Mouse (Mus musculus): ENCODE results near the gene Sc5d. TPM values are rescaled to one million over a fixed set of nuclear protein-coding genes. Genes with fewer than 3 reads are reported as not detected.

The Sc5d gene
- polyA plus RNA-seq, 1 experiment from 2014 or later, result 33.2 TPM

DNA sequence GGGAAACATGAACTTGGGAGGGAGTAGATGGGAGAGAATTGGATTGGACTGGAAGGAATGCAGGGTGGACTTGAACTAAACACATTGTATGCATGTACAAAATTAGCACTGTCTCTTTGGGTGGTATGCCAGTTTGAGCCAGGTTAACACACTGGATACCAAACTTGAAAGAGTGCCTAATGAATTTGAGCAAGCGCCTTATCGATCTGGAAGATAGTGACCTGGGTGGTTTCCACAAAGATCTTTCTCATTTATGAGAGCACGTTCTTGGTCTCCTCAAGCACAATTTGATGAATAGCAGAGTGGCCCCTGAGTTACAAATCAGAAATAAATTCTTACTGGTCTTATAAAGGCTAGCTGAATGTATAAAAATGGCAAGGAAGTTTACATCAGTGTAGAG is 6.6 kb upstream of the Sc5d start:
- no peaks in the 10 kb centered on the region for H3K9me3 ChIP-seq (ENCODE audit: control insufficient read depth, low read length)
- no peaks in the 10 kb centered on the region for H3K4me1 ChIP-seq (replicated peaks; ENCODE audit: control insufficient read depth, insufficient read depth, low read length)
- no peak for ATAC-seq (ENCODE audit: low read depth)
- H3K9ac ChIP-seq (ENCODE audit: low read length), result no peak overlapping the region
- H3K4me2 ChIP-seq (ENCODE audit: low read depth, low read length), result no peak overlapping the region
- WGBS, result 91% methylated on average over 3 of the region's 3 CpGs
- H3K27me3 ChIP-seq (ENCODE audit: control insufficient read depth, insufficient read depth, low read depth, low read length), result no peaks in the 10 kb centered on the region
- H3K36me3 ChIP-seq (ENCODE audit: control insufficient read depth, insufficient read depth, low read length), result no peaks in the 10 kb centered on the region
- no peak overlapping the region for H3K27ac ChIP-seq (ENCODE audit: low read length)
- no peak overlapping the region for H3K4me3 ChIP-seq (ENCODE audit: low read length)

DNA sequence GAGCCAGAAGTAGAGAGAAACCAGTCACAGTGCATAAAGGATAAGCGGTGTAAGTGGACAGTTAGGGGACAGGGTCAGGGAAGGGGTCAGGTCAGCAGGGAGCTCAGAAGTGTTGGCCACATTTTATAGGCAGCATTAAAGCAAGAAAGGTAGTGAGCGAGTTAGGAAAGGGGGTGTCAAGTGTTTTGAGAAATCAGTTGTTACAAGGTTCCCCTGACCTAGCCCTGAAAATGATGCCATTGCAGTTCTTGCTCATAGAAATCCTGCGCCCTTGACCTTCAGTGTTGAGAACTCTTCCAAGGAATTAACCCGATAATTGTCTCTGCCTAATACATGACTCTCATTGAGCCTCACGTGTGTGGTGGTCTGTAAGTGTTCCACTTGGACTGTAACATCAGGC is 6.0 kb upstream of the Sc5d start:
- Histone ChIP-seq H3K27me3 (ENCODE audit: control insufficient read depth, insufficient read depth, low read depth, low read length) (no peaks in the 10 kb centered on the region), H3K4me1 (replicated peaks; ENCODE audit: control insufficient read depth, insufficient read depth, low read length) (no peaks in the 10 kb centered on the region), H3K4me3 (ENCODE audit: low read length) (no peak overlapping the region), H3K9ac (ENCODE audit: low read length) (no peak overlapping the region), H3K27ac (ENCODE audit: low read length) (no peak overlapping the region), H3K4me2 (ENCODE audit: low read depth, low read length) (no peak overlapping the region), H3K36me3 (ENCODE audit: control insufficient read depth, insufficient read depth, low read length) (no peaks in the 10 kb centered on the region), H3K9me3 (ENCODE audit: control insufficient read depth, low read length) (no peaks in the 10 kb centered on the region)
- no peak for ATAC-seq (ENCODE audit: low read depth)
- 82% methylated on average over 5 of the region's 5 CpGs for WGBS

DNA sequence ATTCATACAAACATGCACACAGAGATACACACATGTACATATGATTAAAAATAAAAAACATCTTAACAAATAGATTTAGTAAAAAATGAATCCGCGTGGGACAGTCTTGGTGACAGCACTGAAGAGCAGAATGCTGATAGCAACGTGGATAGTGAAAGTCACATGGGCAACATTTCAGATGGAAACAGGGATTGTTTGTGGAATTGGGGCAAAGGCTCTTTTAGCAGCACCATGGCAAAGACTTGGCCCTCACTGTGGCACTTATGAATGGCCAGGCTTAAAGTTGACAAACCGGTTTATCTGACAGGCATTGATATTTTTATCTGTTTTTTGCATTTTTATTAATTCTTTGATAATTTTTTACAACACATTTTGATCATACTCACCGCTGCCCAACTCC is 4.3 kb upstream of the Sc5d start:
- Histone ChIP-seq H3K4me2 (ENCODE audit: low read depth, low read length) (no peak overlapping the region), H3K9me3 (ENCODE audit: control insufficient read depth, low read length) (no peaks in the 10 kb centered on the region), H3K27me3 (ENCODE audit: control insufficient read depth, insufficient read depth, low read depth, low read length) (no peaks in the 10 kb centered on the region), H3K27ac (ENCODE audit: low read length) (no peak overlapping the region), H3K9ac (ENCODE audit: low read length) (no peak overlapping the region), H3K36me3 (ENCODE audit: control insufficient read depth, insufficient read depth, low read length) (no peaks in the 10 kb centered on the region), H3K4me1 (replicated peaks; ENCODE audit: control insufficient read depth, insufficient read depth, low read length) (peaks cover 6% of the 10 kb centered on the region; the same call in 1 of the 2 replicates), H3K4me3 (ENCODE audit: low read length) (no peak overlapping the region)
- ATAC-seq (ENCODE audit: low read depth), result no peak
- 70% methylated on average over 5 of the region's 5 CpGs for whole genome bisulfite sequencing

DNA sequence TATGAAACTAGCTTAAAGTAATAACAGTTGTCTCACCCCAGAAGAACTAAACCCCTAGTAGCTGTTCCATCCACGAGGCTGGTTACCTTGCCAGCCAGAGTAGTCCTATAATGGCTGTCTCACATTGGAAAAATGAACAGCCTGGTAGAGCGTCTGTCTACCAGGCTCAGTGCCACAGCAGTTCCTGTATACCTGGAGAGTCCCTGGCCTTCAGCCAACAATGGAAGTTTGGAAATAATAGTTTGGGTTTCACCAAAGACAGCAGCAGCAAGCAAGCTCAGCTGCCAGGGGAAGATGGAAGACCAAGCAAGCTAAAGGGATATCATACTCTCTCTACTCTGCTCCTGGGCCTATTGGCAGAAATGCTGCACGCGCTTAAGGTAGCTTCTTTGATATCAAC is 1.3 kb upstream of the Sc5d start:
- H3K4me3 ChIP-seq (ENCODE audit: low read length), result no peak overlapping the region
- WGBS, result 82% methylated on average over 4 of the region's 4 CpGs

DNA sequence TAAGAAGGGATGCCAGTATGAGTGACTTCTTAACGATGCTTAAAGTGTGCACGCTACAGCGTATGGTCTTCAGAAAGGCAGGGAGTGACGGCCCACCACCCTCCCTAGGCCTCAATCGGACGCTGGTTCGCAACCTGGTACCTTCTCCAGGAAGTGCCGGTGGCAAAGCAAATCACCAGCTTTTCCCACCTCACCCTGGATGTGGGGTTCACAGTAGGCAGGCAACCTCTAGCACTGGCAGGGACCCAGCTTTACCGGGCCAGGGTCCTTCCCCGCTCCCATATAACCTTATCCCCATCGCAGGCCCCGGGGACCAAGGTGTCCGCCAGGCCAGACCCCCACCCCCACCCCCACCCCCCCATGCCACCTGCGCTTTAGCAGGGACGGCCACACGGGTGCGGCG is 346 bp downstream of the Sc5d start:
- no peaks in the 10 kb centered on the region for H3K9me3 ChIP-seq (ENCODE audit: control insufficient read depth, low read length)
- peak overlapping the region; percentile 49 for H3K27ac ChIP-seq (ENCODE audit: low read length)
- H3K27me3 ChIP-seq (ENCODE audit: control insufficient read depth, insufficient read depth, low read depth, low read length), result no peaks in the 10 kb centered on the region
- no peaks in the 10 kb centered on the region for H3K36me3 ChIP-seq (ENCODE audit: control insufficient read depth, insufficient read depth, low read length)
- H3K4me3 ChIP-seq (ENCODE audit: low read length), result peak overlapping the region; percentile 80
- H3K4me1 ChIP-seq (replicated peaks; ENCODE audit: control insufficient read depth, insufficient read depth, low read length), result peaks cover 9% of the 10 kb centered on the region; the same call in 1 of the 2 replicates
- WGBS, result under 1% methylated on average over 18 of the region's 18 CpGs
- H3K4me2 ChIP-seq (ENCODE audit: low read depth, low read length), result peak overlapping the region; percentile 86
- peak; percentile 32 for ATAC-seq (ENCODE audit: low read depth)
- H3K9ac ChIP-seq (ENCODE audit: low read length), result peak overlapping the region; percentile 83

More for the DNA sequence above, 1.3 kb upstream of the Sc5d start:
- peaks cover 9% of the 10 kb centered on the region; the same call in 1 of the 2 replicates for H3K4me1 ChIP-seq (replicated peaks; ENCODE audit: control insufficient read depth, insufficient read depth, low read length)
- no peaks in the 10 kb centered on the region for H3K36me3 ChIP-seq (ENCODE audit: control insufficient read depth, insufficient read depth, low read length)
- no peak overlapping the region for H3K27ac ChIP-seq (ENCODE audit: low read length)
- no peak overlapping the region for H3K9ac ChIP-seq (ENCODE audit: low read length)
- ATAC-seq (ENCODE audit: low read depth), result no peak
- H3K9me3 ChIP-seq (ENCODE audit: control insufficient read depth, low read length), result no peaks in the 10 kb centered on the region
- no peak overlapping the region for H3K4me2 ChIP-seq (ENCODE audit: low read depth, low read length)
- no peaks in the 10 kb centered on the region for H3K27me3 ChIP-seq (ENCODE audit: control insufficient read depth, insufficient read depth, low read depth, low read length)

DNA sequence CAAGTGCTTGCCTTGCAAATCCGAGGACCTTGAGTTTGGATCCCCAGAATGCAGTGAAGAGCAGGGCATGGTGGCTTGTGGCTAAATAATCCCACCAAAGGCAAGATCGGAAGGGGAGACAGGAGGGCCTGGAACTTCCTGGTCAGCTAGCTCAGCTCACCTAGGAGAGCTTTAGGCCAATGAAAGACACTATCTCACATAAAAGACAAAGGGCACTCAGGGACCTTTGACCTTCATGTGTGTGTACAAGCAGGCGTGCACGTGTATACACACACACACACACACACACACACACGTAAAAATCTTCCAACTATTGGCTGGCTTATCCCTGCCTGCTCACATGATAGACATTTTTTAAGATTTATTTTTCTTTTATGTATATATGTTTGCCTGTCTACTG is 3.6 kb downstream of the Sc5d start:
- Histone ChIP-seq H3K27me3 (ENCODE audit: control insufficient read depth, insufficient read depth, low read depth, low read length) (no peaks in the 10 kb centered on the region), H3K27ac (ENCODE audit: low read length) (no peak overlapping the region), H3K4me2 (ENCODE audit: low read depth, low read length) (no peak overlapping the region), H3K4me3 (ENCODE audit: low read length) (no peak overlapping the region), H3K9me3 (ENCODE audit: control insufficient read depth, low read length) (no peaks in the 10 kb centered on the region), H3K36me3 (ENCODE audit: control insufficient read depth, insufficient read depth, low read length) (peaks cover 15% of the 10 kb centered on the region), H3K4me1 (replicated peaks; ENCODE audit: control insufficient read depth, insufficient read depth, low read length) (peaks cover 9% of the 10 kb centered on the region; the same call in 1 of the 2 replicates), H3K9ac (ENCODE audit: low read length) (no peak overlapping the region)
- WGBS, result 85% methylated on average over 5 of the region's 5 CpGs
- no peak for ATAC-seq (ENCODE audit: low read depth)

DNA sequence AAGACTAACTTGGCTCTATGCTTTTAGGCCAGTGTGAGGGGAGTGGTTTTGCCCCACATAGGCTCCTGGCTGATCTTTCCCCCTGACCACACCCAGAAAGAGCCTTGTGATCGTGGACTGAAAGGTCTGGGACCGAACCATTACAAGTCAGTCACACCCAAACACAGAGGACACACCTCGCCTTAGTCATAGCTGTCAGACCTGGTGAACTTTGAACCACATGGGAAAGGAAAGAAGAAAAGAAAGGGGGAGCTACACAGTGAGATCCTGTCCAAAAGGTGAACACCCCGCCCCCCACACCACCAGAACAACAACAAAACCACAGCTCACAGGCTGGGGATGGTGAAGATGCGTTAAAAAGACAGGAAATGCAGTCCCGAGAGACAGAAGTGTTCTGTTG is 14.9 kb downstream of the Sc5d start:
- H3K27ac ChIP-seq (ENCODE audit: low read length), result no peak overlapping the region
- ATAC-seq (ENCODE audit: low read depth), result no peak
- no peak overlapping the region for H3K4me2 ChIP-seq (ENCODE audit: low read depth, low read length)
- H3K4me1 ChIP-seq (replicated peaks; ENCODE audit: control insufficient read depth, insufficient read depth, low read length), result no peaks in the 10 kb centered on the region
- 73% methylated on average over 6 of the region's 6 CpGs for WGBS
- no peak overlapping the region for H3K4me3 ChIP-seq (ENCODE audit: low read length)
- H3K27me3 ChIP-seq (ENCODE audit: control insufficient read depth, insufficient read depth, low read depth, low read length), result no peaks in the 10 kb centered on the region
- H3K36me3 ChIP-seq (ENCODE audit: control insufficient read depth, insufficient read depth, low read length), result no peaks in the 10 kb centered on the region; the same call in 1 of the 2 replicates
- no peaks in the 10 kb centered on the region for H3K9me3 ChIP-seq (ENCODE audit: control insufficient read depth, low read length)
- H3K9ac ChIP-seq (ENCODE audit: low read length), result no peak overlapping the region

DNA sequence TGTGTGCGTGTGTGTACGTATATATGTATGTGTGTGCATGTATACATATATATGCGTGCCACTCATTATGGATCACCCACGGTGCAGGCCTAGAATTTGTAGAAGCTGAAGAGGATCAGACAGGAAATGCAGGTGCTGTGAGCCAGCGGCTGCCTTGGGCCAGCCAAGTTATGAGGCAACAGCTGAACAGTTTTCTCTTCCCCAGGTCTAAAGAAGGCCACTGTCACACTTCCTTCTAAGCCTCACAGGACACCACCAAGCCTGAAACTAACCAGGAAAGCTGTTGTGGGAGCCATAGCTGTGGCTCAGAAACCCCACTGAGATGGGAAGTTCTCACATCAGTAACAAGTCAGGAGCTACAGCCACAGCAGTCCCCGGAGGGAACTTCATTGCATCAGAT is 17.4 kb downstream of the Sc5d start:
- no peaks in the 10 kb centered on the region; the same call in 1 of the 2 replicates for H3K36me3 ChIP-seq (ENCODE audit: control insufficient read depth, insufficient read depth, low read length)
- no peak overlapping the region for H3K27ac ChIP-seq (ENCODE audit: low read length)
- no peak for ATAC-seq (ENCODE audit: low read depth)
- no peaks in the 10 kb centered on the region for H3K9me3 ChIP-seq (ENCODE audit: control insufficient read depth, low read length)
- WGBS, result 79% methylated on average over 6 of the region's 6 CpGs
- no peaks in the 10 kb centered on the region for H3K4me1 ChIP-seq (replicated peaks; ENCODE audit: control insufficient read depth, insufficient read depth, low read length)
- no peak overlapping the region for H3K4me3 ChIP-seq (ENCODE audit: low read length)
- no peaks in the 10 kb centered on the region for H3K27me3 ChIP-seq (ENCODE audit: control insufficient read depth, insufficient read depth, low read depth, low read length)
- no peak overlapping the region for H3K4me2 ChIP-seq (ENCODE audit: low read depth, low read length)
- H3K9ac ChIP-seq (ENCODE audit: low read length), result no peak overlapping the region

DNA sequence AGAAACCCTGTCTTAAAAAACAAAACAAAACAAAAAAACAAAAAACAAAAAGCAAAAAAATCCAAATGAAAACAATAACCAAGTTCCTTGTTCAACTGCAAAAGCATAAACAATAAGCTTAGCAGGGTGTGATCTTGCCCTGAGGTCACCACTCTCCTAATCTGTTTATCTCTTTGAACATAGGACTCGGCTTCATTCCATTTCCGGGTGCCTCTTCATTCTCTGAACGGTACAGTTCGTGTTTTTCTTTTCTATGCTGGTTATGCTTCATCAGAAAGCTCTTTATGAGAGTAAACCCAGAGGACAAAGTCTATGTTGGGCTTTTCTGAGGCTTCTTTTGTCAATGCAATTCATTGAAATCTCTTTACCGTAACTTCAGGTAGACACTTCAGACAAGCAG is 19.9 kb downstream of the Sc5d start:
- no peak for ATAC-seq (ENCODE audit: low read depth)
- 52% methylated on average over 5 of the region's 5 CpGs for WGBS
- H3K9me3 ChIP-seq (ENCODE audit: control insufficient read depth, low read length), result no peaks in the 10 kb centered on the region
- no peak overlapping the region for H3K9ac ChIP-seq (ENCODE audit: low read length)
- H3K27me3 ChIP-seq (ENCODE audit: control insufficient read depth, insufficient read depth, low read depth, low read length), result no peaks in the 10 kb centered on the region
- H3K4me3 ChIP-seq (ENCODE audit: low read length), result no peak overlapping the region
- no peaks in the 10 kb centered on the region for H3K36me3 ChIP-seq (ENCODE audit: control insufficient read depth, insufficient read depth, low read length)
- peaks cover 3% of the 10 kb centered on the region; the same call in 1 of the 2 replicates for H3K4me1 ChIP-seq (replicated peaks; ENCODE audit: control insufficient read depth, insufficient read depth, low read length)
- H3K27ac ChIP-seq (ENCODE audit: low read length), result no peak overlapping the region
- H3K4me2 ChIP-seq (ENCODE audit: low read depth, low read length), result no peak overlapping the region

DNA sequence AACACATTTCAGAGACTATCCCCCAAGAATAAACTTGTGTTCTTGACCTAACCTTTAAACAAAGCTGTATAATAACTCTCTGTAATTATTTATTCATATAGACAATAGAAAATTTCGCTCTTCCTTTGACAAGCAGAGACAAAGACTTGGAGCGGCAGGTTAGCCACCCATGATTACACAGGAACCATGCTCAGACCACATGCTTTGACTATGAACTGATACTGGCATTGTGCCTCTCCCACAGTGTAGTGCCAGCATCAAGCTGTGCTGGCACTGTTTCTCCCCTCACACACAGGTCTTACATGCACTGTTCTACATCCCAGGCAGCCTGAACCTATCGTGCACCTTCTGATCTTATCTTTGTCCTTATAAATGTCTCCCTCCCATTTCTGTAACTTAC is 23.0 kb downstream of the Sc5d start:
- no peak overlapping the region for H3K4me3 ChIP-seq (ENCODE audit: low read length)
- H3K9me3 ChIP-seq (ENCODE audit: control insufficient read depth, low read length), result no peaks in the 10 kb centered on the region
- no peaks in the 10 kb centered on the region for H3K36me3 ChIP-seq (ENCODE audit: control insufficient read depth, insufficient read depth, low read length)
- no peak overlapping the region for H3K4me2 ChIP-seq (ENCODE audit: low read depth, low read length)
- WGBS, result 78% methylated on average over 3 of the region's 3 CpGs
- no peaks in the 10 kb centered on the region for H3K27me3 ChIP-seq (ENCODE audit: control insufficient read depth, insufficient read depth, low read depth, low read length)
- no peak overlapping the region for H3K9ac ChIP-seq (ENCODE audit: low read length)
- no peak for ATAC-seq (ENCODE audit: low read depth)
- H3K27ac ChIP-seq (ENCODE audit: low read length), result no peak overlapping the region
- peaks cover 3% of the 10 kb centered on the region; the same call in 1 of the 2 replicates for H3K4me1 ChIP-seq (replicated peaks; ENCODE audit: control insufficient read depth, insufficient read depth, low read length)

Data from lung, embryonic 16.5 days (tissue).